Mouse (Mus musculus): Measurements from ENCODE around the gene Mif4gd.
"Not testable (repeated sequence)": the region's sequence is repeated elsewhere in the genome, so short reads cannot be mapped to it uniquely, and the experiment has no call there.

Gene Mif4gd

DNA sequence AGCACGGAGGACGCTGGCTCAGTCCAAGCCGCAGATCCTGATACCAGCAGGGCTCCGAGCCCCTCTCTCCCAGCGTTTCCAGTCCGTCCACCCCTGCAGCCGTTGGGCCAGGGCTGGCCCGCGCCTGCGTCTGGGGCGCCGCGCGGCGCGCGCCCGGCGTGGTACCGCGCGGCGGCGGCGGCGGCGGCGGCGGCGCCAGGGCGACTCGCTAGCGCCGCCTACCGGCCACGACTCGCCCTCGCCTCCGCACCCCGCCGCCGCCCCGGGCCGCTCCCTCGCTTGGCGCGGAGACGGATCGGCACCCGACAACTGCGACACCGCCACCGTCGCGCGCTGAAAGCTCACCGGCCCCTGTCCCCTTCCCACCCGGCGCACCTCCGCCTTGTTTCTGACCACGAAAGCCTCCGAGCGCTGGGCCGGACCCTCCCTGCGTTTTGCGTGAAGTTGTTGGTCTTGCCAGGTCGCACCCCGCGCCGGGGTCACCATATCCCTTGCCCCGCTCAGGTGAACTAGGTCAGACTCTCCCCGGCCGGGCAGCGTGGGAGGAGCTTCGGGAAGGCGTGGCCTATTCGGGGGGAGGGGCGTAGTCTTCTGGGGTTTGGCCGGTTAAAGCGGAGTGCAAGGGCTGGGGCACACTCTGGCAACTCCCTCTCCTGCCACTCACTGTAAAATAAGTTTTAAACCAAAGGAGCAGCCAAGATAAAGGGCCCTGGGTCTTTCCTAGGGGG lies at the start of gene Mif4gd:
Mif4gd (minus strand) TSS at position 560 of the 728 bp plus-strand sequence.
- peak; percentile 94 to 95 for DNase-seq (ENCODE audit: low spot score in 2 of 2)

GRCm38 (mm10) chr11:115660376-115660775 lies 47.6 kb upstream of the Mif4gd start:
- DNase-seq (ENCODE audit: low spot score in 2 of 2), result no peak

DNA sequence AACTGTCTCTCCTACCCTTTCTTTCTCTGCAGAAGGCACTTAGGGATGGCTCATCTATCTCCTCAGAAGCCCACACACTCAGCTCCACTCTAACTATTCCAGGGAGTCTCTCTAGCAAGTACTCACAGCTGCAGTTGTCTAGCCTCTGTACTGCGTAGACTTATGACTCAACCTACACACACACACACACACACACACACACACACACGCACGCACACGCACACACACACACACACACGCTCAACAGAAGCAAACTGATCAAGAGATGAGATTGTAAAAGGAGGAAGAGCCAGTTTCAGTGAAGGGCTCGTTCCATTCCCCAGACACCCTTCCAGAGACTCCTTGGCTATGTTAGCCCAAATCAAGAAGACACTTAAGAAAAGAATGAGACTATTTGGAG lies 45.8 kb upstream of the Mif4gd start:
- no peak for DNase-seq (ENCODE audit: low spot score in 2 of 2)

- no peak for DNase-seq (ENCODE audit: low spot score in 2 of 2)
Measured at GRCm38 (mm10) chr11:115654128-115654527, 41.4 kb upstream of the Mif4gd start.

- DNase-seq (ENCODE audit: low spot score in 2 of 2), result no peak
Measured at GRCm38 (mm10) chr11:115653194-115653593, 40.4 kb upstream of the Mif4gd start.

DNA sequence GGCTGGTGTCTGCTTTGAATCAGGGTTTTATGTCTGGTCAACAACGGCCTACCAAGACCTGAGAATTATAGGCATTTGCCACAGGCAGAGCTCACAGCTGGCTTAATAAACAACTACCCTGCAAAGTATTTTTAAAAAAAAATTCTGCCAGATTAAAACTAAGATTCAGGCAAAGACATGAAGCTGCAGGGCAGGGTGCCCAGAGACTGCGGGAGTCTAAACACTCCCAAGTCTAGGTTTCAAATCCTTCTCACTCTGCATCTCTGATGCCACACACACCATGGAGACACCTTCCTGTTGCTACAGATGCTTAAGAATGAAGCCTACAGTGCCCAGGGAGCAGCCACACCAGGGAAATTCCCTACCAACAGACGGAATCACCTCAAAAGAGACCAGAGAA lies 38.9 kb upstream of the Mif4gd start:
- no peak for DNase-seq (ENCODE audit: low spot score in 2 of 2)

GRCm38 (mm10) chr11:115649706-115650105 lies 36.9 kb upstream of the Mif4gd start:
- no peak for DNase-seq (ENCODE audit: low spot score in 2 of 2)

GRCm38 (mm10) chr11:115647459-115647858 lies 34.7 kb upstream of the Mif4gd start:
- DNase-seq (ENCODE audit: low spot score in 2 of 2), result peak in 1 of 2 experiments; percentile 76

- no peak for DNase-seq (ENCODE audit: low spot score in 2 of 2)
Measured at GRCm38 (mm10) chr11:115646439-115646838, 33.7 kb upstream of the Mif4gd start.

DNA sequence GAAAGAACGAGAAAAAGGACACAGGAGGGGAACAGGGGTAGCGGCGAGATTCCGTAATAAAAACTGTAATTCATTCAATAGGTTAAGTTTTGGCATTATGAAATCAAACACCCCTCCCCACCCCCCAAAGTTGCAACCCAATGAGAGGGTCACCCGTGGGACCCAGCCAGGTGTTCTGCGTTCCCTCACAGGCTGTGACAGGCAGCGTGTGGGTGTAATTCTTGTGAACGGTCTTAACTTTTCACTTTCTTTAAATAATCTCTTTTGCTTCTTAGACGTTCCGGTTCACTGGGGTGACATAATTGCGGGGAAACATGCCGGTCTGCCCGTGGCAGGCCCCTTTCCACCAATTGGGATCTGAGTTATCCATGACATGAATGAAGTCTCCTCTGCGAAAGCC lies 32.7 kb upstream of the Mif4gd start:
- not testable (repeated sequence) for DNase-seq (ENCODE audit: low spot score in 2 of 2)

- no peak for DNase-seq (ENCODE audit: low spot score in 2 of 2)
Measured at GRCm38 (mm10) chr11:115644308-115644707, 31.5 kb upstream of the Mif4gd start.

DNA sequence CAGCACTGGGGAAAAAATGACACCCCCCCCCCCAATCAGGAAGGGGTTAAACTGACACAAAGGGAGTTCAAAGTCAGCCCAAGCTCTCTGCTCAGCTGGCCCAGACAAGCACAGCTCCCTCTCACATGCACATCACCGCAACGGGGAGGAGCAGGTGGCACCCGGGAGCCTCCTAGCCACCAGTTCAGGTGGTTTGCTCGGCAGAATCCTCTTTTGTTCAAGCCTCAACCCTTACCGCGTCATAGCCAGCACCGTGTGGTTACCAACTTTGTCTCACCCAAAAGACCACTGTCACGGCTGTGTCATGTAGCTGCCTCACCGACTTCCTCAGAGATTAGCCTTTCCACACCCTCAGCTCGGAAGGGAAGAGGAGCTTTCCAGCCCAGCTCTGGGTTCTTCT lies 30.5 kb upstream of the Mif4gd start:
- peak; percentile 79 to 88 for DNase-seq (ENCODE audit: low spot score in 2 of 2)

DNA sequence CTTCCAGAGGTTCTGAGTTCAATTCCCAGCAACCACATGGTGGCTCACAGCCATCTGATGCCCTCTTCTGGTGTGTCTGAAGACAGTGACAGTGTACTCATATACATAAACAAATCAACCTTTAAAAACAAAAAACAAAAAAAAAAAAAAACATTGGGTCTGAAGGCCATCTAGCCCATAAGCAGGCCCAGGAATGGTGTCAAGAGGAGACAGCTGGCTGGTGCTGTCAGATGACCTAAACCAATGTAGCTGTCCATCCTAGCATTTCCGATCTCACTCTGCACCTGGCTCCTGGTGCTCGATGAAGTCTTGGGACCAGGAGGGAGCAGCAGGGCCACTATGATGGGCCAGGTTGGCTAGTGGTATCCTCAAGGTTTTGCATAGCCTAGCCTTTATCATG lies 29.9 kb upstream of the Mif4gd start:
- DNase-seq (ENCODE audit: low spot score in 2 of 2), result no peak

GRCm38 (mm10) chr11:115641664-115642036 lies 28.9 kb upstream of the Mif4gd start:
- DNase-seq (ENCODE audit: low spot score in 2 of 2), result no peak

- DNase-seq (ENCODE audit: low spot score in 2 of 2), result peak; percentile 62 to 69
Measured at GRCm38 (mm10) chr11:115640978-115641663, 28.4 kb upstream of the Mif4gd start.

- no peak for DNase-seq (ENCODE audit: low spot score in 2 of 2)
Measured at GRCm38 (mm10) chr11:115640311-115640828, 27.6 kb upstream of the Mif4gd start.

DNA sequence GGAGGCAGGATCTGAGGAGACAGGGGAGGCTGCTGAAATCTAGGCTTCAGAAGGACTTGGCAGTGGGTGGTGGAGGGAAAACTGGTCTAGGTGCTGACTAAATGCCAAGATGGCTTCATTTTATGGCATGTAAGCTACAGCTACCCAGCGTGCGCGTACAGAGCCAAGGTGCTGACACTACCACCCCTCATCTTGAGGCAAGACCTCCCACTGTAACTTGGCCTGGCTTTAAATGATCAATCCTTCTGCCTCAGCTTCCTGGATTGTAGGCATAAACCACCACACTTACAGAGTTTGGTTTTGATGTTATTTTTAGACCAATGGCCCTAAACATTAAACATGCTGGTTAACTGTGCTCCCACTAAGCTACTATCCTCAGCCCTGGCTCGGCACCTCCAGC lies 26.8 kb upstream of the Mif4gd start:
- DNase-seq (ENCODE audit: low spot score in 2 of 2), result no peak

DNA sequence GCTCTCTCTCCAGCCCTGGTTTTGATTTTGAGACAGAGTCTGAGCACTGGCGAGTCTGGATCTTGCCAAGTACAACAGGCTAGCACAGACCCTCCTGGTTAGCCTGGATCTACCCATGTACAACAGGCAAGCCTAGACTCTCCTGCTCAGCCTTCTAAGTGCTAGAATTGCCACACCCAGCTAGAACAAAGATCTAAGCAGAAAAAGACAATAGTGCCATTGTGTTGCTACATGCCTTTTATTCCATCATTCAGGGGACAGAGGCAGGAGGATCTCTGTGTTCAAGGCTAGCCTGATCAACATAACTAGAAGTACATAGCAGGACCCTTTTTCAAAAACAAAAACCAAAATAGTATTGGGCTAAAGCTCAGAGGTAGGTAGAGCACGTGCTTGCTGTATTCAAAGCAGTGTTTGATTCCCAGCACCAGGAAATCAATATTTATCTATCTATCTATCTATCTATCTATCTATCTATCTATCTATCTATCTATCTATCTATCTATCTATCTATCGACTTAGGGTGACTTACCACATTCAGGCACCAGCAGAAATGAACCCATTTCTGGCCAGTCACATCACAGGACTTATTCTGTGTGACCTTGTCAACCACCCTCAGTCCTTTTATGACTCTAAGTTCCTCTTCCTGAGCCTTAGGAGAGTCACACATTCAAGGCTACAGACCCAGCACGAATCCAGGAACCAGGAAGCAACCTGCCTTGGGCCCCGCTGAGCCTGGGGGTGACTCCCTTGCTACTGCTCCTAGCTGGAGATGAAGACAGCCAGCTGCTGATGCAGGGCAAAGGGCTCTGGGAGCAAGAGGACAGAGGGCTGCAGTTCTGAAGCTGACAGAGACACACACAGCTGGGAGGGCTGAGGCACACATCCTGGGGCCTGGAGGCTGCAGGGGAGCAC lies 26.0 kb upstream of the Mif4gd start:
- no peak for DNase-seq (ENCODE audit: low spot score in 2 of 2)

DNA sequence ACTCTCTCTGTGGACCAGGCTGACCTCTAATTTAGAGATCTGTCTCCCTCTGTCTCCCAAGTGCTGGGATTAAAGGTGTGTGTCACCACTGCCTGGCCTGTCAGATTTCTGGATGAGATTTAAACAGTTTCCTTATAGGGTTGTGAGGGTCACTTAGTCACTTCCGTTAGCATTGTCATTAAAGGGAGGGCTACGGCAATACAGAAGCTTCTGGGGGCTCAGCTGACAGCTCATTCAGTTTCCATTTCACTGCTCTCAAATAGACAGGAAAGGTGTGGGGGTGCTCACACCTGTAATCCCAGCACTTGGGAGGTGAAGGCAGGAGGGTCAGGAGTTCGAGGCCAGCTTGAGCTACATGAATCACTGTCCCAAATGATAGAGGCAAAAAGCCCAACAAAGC lies 24.2 kb upstream of the Mif4gd start:
- DNase-seq (ENCODE audit: low spot score in 2 of 2), result no peak

DNA sequence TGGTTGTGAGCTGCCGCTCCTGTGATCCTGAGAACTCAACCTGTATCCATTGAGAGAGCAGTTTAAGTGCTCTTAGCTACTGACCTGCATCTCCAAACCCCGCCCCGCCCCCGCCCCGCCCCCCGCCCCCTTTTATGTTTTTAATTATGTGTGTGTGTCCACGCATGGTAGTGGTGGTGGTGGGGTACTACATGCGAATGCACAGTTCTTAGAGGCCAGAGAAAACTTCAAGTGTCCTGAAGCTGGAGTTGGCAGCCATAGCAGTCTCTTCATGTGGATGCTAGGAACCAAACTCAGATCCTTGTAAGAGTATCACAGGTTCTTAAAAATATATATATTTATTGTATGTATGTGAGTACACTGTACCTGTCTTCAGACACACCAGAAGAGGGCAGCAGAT lies 22.7 kb upstream of the Mif4gd start:
- no peak for DNase-seq (ENCODE audit: low spot score in 2 of 2)

- DNase-seq (ENCODE audit: low spot score in 2 of 2), result no peak
Measured at GRCm38 (mm10) chr11:115635041-115635440, 22.3 kb upstream of the Mif4gd start.

DNA sequence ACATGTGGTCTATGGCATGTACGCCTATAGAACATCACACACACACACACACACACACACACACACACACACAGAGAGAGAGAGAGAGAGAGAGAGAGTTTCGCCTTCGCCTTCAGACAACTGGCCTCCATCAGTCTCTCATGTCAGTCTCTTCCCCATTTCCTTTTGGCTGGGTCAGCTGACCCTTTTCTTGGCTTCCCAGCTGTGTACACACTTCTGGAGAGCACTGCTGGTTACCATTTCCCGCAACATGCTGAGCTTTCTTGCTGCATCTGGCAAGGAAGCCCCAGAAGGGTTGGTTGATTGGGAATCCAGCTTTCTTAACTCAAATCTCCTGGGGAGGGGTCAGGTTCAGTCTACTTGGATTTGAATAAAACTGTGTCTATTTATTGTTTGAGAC lies 21.3 kb upstream of the Mif4gd start:
- no peak for DNase-seq (ENCODE audit: low spot score in 2 of 2)
